Mouse (Mus musculus) cortical plate, adult 2 months (tissue): ENCODE measurements around the gene Corin. TPM values are rescaled to one million over a fixed set of nuclear protein-coding genes. Genes with fewer than 3 reads are reported as not detected.

Source experiments
- H3K27ac ChIP-seq: fragments of 200-500 bp; 2 replicates; pipeline ENCODE4 v1.5.1; 2012; ENCODE audit warnings: low read length, control low read depth, inconsistent platforms; ENCODE audit not compliant: insufficient read depth
- H3K4me1 ChIP-seq: fragments of 200-500 bp; 2 replicates; pipeline ENCODE4 v1.6.1; 2011; ENCODE audit warnings: low read length; ENCODE audit not compliant: control insufficient read depth, insufficient read depth
- H3K4me3 ChIP-seq: fragments of 200-500 bp; 2 replicates; pipeline ENCODE4 v1.5.1; 2011; ENCODE audit warnings: mild to moderate bottlenecking, low read length, control low read depth; ENCODE audit not compliant: insufficient read depth
- CTCF ChIP-seq: fragments of 200-500 bp; IDR thresholded peaks from 2 replicates; pipeline ENCODE4 v1.5.1; 2011; ENCODE audit warnings: mild to moderate bottlenecking, control low read depth, low read length; ENCODE audit not compliant: insufficient read depth; ENCODE audit errors: extremely low read depth
- POLR2A ChIP-seq: fragments of 200-500 bp; IDR thresholded peaks from 2 replicates; pipeline ENCODE4 v1.6.1; 2011; ENCODE audit warnings: mild to moderate bottlenecking, low read length, control low read depth; ENCODE audit not compliant: insufficient read depth; ENCODE audit errors: extremely low read depth
- polyA plus RNA-seq: library from polyadenylated mRNA; depleted of rRNA; stranded (reverse); fragments of >200 nt; gene quantifications from 2 replicates; pipeline ENCODE4 v1.2.3, GENCODE M21; 2012

Corin gene
- polyA plus RNA-seq, 1 experiment = 0.17 TPM

DNA sequence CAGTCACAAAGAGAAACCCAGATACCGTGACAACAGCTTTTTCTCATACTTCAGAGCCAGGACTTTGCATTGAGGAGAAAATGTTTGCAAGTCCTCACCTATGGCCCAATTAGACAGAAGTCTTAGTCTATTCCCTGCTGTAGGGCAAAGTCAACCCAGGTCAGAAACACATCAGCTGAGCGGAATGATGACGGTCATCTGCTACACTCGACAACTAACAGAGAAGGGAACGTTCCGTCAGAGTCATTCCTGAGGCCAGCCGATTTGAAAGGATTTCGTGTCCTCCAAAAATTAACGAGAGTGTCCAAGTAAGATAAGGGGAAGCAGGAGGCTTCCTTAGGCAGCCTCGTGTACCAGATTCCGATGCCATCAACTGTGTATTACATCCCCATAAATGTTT, 58.2 kb downstream of the Corin start:
- Histone ChIP-seq H3K27ac (no peak overlapping the region), H3K4me1 (no peaks in the 10 kb centered on the region), H3K4me3 (no peak overlapping the region)
- TF ChIP-seq CTCF (no peak), POLR2A (no peak)

GRCm38 (mm10) chr5:72443946-72444345, 60.3 kb downstream of the Corin start:
- Histone ChIP-seq H3K27ac (no peak overlapping the region), H3K4me1 (no peaks in the 10 kb centered on the region), H3K4me3 (no peak overlapping the region)
- TF ChIP-seq POLR2A (no peak), CTCF (no peak)

DNA sequence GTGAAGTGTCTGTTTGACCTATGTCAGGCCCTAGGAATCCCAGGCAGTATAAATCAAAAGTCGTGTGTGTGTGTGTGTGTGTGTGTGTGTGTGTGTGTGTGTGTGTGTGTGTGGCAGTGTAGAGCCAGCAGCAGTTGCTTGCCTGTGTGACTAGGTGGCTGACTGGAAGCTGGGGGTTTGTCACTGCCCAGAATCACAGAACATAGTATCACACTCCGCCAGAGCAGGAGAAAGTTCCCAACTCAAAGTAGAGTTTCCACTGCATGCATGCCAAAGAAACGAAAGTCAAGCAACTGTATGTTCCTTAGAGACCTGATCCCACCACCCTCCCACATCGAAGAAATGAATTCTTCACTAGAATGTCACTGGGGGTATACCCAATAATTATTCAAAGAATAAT, 61.3 kb downstream of the Corin start:
- no peaks in the 10 kb centered on the region for H3K4me1 ChIP-seq
- TF ChIP-seq CTCF (no peak), POLR2A (no peak)
- H3K4me3 ChIP-seq = no peak overlapping the region
- H3K27ac ChIP-seq = no peak overlapping the region

DNA sequence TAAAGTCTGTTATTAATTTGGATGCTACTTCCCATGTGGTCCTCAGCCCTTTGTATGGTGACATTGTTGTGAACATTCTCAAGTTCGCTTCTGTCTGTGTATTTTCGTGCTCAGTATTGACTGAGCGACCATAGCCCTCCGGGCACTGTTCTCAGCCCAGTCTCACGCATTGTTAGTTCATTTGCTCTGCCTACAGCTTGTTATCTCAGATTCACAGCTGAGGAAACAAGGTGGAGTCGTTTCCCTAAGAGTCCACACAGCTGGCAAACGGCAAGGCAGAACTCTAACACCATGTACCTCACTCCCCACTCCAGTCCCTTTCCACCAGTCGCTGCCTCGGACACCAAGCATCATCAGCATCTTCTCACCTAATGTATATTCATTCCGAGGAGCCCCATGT, 63.1 kb downstream of the Corin start:
- TF ChIP-seq POLR2A (no peak), CTCF (no peak)
- no peak overlapping the region for H3K27ac ChIP-seq
- no peaks in the 10 kb centered on the region for H3K4me1 ChIP-seq
- no peak overlapping the region for H3K4me3 ChIP-seq

- Histone ChIP-seq H3K4me3 (no peak overlapping the region), H3K27ac (no peak overlapping the region), H3K4me1 (no peaks in the 10 kb centered on the region)
- TF ChIP-seq CTCF = no peak
- TF ChIP-seq POLR2A = no peak
These were observed 69.2 kb downstream of the Corin start for GRCm38 (mm10) chr5:72435085-72435484.

DNA sequence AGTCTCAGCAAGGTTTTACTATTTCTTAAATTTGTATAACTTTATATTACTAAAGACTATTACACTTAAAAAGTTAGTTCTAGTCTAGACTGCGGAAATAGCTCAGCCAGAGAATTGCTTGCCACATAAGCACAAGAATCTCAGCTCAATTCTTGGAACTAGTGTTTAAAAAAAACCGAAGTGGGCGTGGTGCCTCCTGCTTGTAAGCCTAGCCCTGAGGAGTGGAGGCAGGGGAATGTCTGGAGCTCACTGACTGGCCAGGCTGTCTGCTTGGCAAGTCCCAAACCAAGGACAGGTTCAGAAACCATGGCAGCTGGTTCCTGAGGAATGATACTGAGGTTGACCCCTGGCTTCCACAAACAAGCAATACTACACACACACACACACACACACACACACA, 72.4 kb downstream of the Corin start:
- no peaks in the 10 kb centered on the region for H3K4me1 ChIP-seq
- TF ChIP-seq POLR2A = no peak
- no peak for TF ChIP-seq CTCF
- H3K27ac ChIP-seq = no peak overlapping the region
- no peak overlapping the region for H3K4me3 ChIP-seq

GRCm38 (mm10) chr5:72427556-72427955, 76.7 kb downstream of the Corin start:
- Histone ChIP-seq H3K4me3 (no peak overlapping the region), H3K4me1 (no peaks in the 10 kb centered on the region), H3K27ac (no peak overlapping the region)
- TF ChIP-seq CTCF (no peak), POLR2A (no peak)

- TF ChIP-seq POLR2A (no peak), CTCF (no peak)
- H3K4me1 ChIP-seq = no peaks in the 10 kb centered on the region
- H3K4me3 ChIP-seq = no peak overlapping the region
- H3K27ac ChIP-seq = no peak overlapping the region
These were observed 78.8 kb downstream of the Corin start for GRCm38 (mm10) chr5:72425342-72426010.

- H3K4me1 ChIP-seq = no peaks in the 10 kb centered on the region
- no peak overlapping the region for H3K4me3 ChIP-seq
- no peak for TF ChIP-seq POLR2A
- no peak for TF ChIP-seq CTCF
- no peak overlapping the region for H3K27ac ChIP-seq
These were observed 92.4 kb downstream of the Corin start for GRCm38 (mm10) chr5:72411874-72412329.

DNA sequence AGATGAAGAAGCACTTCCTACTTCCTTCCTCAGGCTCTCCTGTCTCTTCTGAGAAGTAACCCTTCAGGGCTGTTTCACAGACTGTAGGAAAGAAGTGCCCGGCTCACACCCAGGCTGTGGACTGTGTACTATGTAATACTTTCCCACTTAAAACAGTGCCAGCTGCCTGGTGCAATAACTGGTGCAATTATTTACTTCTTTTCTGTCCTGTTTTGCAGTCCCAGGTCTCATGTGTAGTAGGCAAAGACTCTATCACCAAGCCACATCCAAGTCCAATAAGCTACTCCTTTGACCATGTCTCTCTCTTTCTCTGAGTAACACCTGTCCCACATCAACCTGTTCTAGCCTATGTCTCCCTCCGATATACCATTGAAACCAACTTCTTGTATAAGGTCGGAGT, 93.4 kb downstream of the Corin start:
- no peak for TF ChIP-seq CTCF
- TF ChIP-seq POLR2A = no peak
- H3K4me1 ChIP-seq = no peaks in the 10 kb centered on the region
- H3K27ac ChIP-seq = no peak overlapping the region
- no peak overlapping the region for H3K4me3 ChIP-seq
